19 mouse cellular contexts compared by ENCODE assay signal in the genomic region with DNA sequence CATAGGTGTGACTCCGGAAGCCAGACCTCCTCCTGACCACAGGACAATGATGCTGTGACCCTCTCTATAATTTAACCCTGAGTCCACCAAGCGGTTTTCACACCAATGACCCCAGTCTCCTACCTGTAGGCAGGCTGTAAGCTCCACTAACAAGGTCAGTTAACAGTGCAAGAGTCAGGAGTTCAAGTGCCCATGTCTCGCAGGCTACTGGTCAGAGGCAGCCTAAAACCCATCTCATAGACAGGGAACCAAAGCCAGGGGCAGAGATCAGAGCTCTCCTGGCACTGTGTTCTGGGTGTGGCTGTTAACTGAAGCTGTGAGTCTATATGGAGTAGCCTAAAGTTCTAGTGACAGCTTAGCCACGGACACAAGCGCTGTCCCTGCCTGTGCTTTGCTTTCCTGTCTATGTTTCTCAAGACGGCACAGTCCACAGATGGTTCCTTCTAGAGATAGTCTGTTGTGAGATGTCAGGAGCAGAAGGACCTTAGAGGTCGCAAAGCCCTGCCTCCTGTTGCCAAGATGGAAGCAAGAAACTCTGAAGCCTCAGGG. TPM values are rescaled to one million over a fixed set of nuclear protein-coding genes. Genes with fewer than 3 reads are reported as not detected.
DNase-seq lines count a peak whose midpoint lies in the region; ATAC-seq and TF ChIP-seq lines count a peak whose summit lies in the region.
"Had no signal": no experiment of that assay in that cellular context is flagged by ENCODE, and none has a peak within 500 bp of the region (broad histone marks: within the 10 kb centered on the region; RNA-seq: fewer than 3 reads in every experiment).

No protein-coding gene starts in this region.

- 0 out of 2 replicates have a peak, but pooled peaks have one; percentile 8 for ATAC-seq in intestine, embryonic 16.5 days
- no peak for ATAC-seq in intestine, embryonic 15.5 days
- 0 out of 2 replicates have a peak, but pooled peaks have one; percentile 4 for ATAC-seq in monocyte, adult 5-6 weeks (replicated peaks; ENCODE audit: insufficient number of reproducible peaks, low FRiP score, low TSS enrichment, poor library complexity, severe bottlenecking)

- no peak overlapping the region for H3K27ac ChIP-seq in intestine, embryonic 16.5 days (ENCODE audit: low read length)
- H3K27ac ChIP-seq in intestine, embryonic 15.5 days = no peak overlapping the region
- H3K27ac ChIP-seq in CH12.LX (ENCODE audit: insufficient read depth, low read depth) = peak overlapping the region; percentile 62
- no peak overlapping the region for H3K27ac ChIP-seq in thymus, adult 2 months (ENCODE audit: control insufficient read depth, insufficient read depth, low read length)
- H3K27ac ChIP-seq: embryonic facial prominence, embryonic 10.5 days; gastrocnemius, adult 2 months; heart, embryonic 15.5 days; hindbrain, embryonic 15.5 days; neural tube, embryonic 12.5 days had no signal

- DNase-seq in CH12.LX (ENCODE audit: extremely low read depth) (peak; percentile 38), liver (peak; percentile 46)
- no peak for DNase-seq in thymus, adult 2 months
- no peak for DNase-seq in kidney, adult 11 months
- no peak for DNase-seq in right cerebral cortex, adult 2 months (ENCODE audit: low spot score in 2 of 2)
- DNase-seq: cerebellum, adult 8-10 months; gastrocnemius, adult 2 months; left cerebral cortex, postnatal 4 days; retina, postnatal 1 day had no signal

- in situ Hi-C loops in CH12.LX (cut with MboI; ENCODE audit: low pct_ligation_motif_present, low pct_unique_long_range_greater_than_20kb, low sequenced_read_pairs) = no loop called here

- 74% methylated on average over 7 of the region's 7 CpGs for WGBS in intestine, embryonic 16.5 days
- WGBS in intestine, embryonic 15.5 days = 79% methylated on average over 7 of the region's 7 CpGs
- WGBS in thymus, adult 2 months = 43% methylated on average over 7 of the region's 7 CpGs

- H3K79me2 ChIP-seq in CH12.LX (replicated peaks; ENCODE audit: control insufficient read depth, extremely low read depth, insufficient read depth, poor library complexity, severe bottlenecking) = no peaks in the 10 kb centered on the region

- H3K9me3 ChIP-seq in intestine, embryonic 16.5 days (ENCODE audit: control insufficient read depth, low read length) = no peaks in the 10 kb centered on the region
- H3K9me3 ChIP-seq in intestine, embryonic 15.5 days = no peaks in the 10 kb centered on the region
- H3K9me3 ChIP-seq in CH12.LX (replicated peaks; ENCODE audit: low read length) = no peaks in the 10 kb centered on the region
- H3K9me3 ChIP-seq: embryonic facial prominence, embryonic 10.5 days; heart, embryonic 15.5 days; hindbrain, embryonic 15.5 days; megakaryocyte, embryonic 14.5 days; neural tube, embryonic 12.5 days had no signal

- H3K4me2 ChIP-seq in intestine, embryonic 16.5 days (ENCODE audit: low read depth, low read length) = no peak overlapping the region
- H3K4me2 ChIP-seq in intestine, embryonic 15.5 days (replicated peaks) = no peak overlapping the region
- no peak overlapping the region for H3K4me2 ChIP-seq in CH12.LX (ENCODE audit: insufficient read depth, low read depth, poor library complexity, severe bottlenecking)
- H3K4me2 ChIP-seq: heart, embryonic 15.5 days; hindbrain, embryonic 15.5 days; neural tube, embryonic 12.5 days had no signal

- TF ChIP-seq CTCF in CH12.LX (conservative IDR thresholded peaks at IDR 0.05 in 1 of 2, IDR thresholded peaks at IDR 0.05 in 1 of 2; ENCODE audit: low read depth in 2 of 2, low read length in 2 of 2) = no peak
- TF ChIP-seq CTCF in thymus, adult 2 months (IDR thresholded peaks at IDR 0.05; ENCODE audit: borderline replicate concordance, control insufficient read depth, extremely low read depth, insufficient read depth, low read length, poor library complexity) = no peak

- H3K36me3 ChIP-seq in intestine, embryonic 16.5 days (ENCODE audit: control insufficient read depth, insufficient read depth, low read length) = peaks cover 16% of the 10 kb centered on the region; the same call in 1 of the 2 replicates
- H3K36me3 ChIP-seq in intestine, embryonic 15.5 days = peaks cover 21% of the 10 kb centered on the region
- peaks cover 36 to 81% of the 10 kb centered on the region in 2 experiments for H3K36me3 ChIP-seq in CH12.LX (replicated peaks in 1 of 2; ENCODE audit: control insufficient read depth in 1 of 2, insufficient read depth in 1 of 2, low read length in 1 of 2)
- peaks cover 30% of the 10 kb centered on the region for H3K36me3 ChIP-seq in thymus, adult 2 months (ENCODE audit: control insufficient read depth, insufficient read depth, low read length)
- H3K36me3 ChIP-seq: hindbrain, embryonic 15.5 days had no signal

- no peaks in the 10 kb centered on the region for H3K27me3 ChIP-seq in intestine, embryonic 16.5 days (replicated peaks; ENCODE audit: control insufficient read depth, insufficient read depth, low read length)
- H3K27me3 ChIP-seq in intestine, embryonic 15.5 days (replicated peaks) = no peaks in the 10 kb centered on the region
- no peaks in the 10 kb centered on the region for H3K27me3 ChIP-seq in CH12.LX (replicated peaks)
- H3K27me3 ChIP-seq in thymus, adult 2 months (ENCODE audit: control insufficient read depth, insufficient read depth, low read length) = no peaks in the 10 kb centered on the region
- H3K27me3 ChIP-seq: heart, embryonic 15.5 days; hindbrain, embryonic 15.5 days; neural tube, embryonic 12.5 days had no signal

- no peak for TF ChIP-seq POLR2A in CH12.LX (IDR thresholded peaks at IDR 0.05; ENCODE audit: low read depth, low read length)
- no peak for TF ChIP-seq POLR2A in thymus, adult 2 months (IDR thresholded peaks at IDR 0.05; ENCODE audit: control insufficient read depth, extremely low read depth, insufficient read depth, low read length, poor library complexity)

- dilution Hi-C loops in CH12.LX (cut with MboI; ENCODE audit: extremely low pct_ligation_motif_present, extremely low pct_unique_long_range_greater_than_20kb, low sequenced_read_pairs) = no loop called here

- TF ChIP-seq RAD21 in CH12.LX (IDR thresholded peaks at IDR 0.05; ENCODE audit: low read depth, low read length) = no peak

- no peak for TF ChIP-seq EP300 in CH12.LX (IDR thresholded peaks at IDR 0.05; ENCODE audit: low read length)

- H3K9ac ChIP-seq in intestine, embryonic 16.5 days (ENCODE audit: low read depth, low read length) = no peak overlapping the region
- H3K9ac ChIP-seq in intestine, embryonic 15.5 days = no peak overlapping the region
- no peak overlapping the region for H3K9ac ChIP-seq in CH12.LX (ENCODE audit: insufficient read depth, low read depth)
- H3K9ac ChIP-seq: heart, embryonic 15.5 days; hindbrain, embryonic 15.5 days; neural tube, embryonic 12.5 days had no signal

- H3K4me3 ChIP-seq in intestine, embryonic 16.5 days (ENCODE audit: low read length) = no peak overlapping the region
- no peak overlapping the region for H3K4me3 ChIP-seq in intestine, embryonic 15.5 days (replicated peaks)
- H3K4me3 ChIP-seq in CH12.LX (replicated peaks in 1 of 3; ENCODE audit: low read depth in 2 of 3, low read length in 2 of 3, poor library complexity in 1 of 3) = no peak overlapping the region
- H3K4me3 ChIP-seq in thymus, adult 2 months (ENCODE audit: control insufficient read depth, insufficient read depth, low read length) = no peak overlapping the region
- H3K4me3 ChIP-seq: embryonic facial prominence, embryonic 10.5 days; gastrocnemius, adult 2 months; heart, embryonic 15.5 days; hindbrain, embryonic 15.5 days; megakaryocyte, embryonic 14.5 days; neural tube, embryonic 12.5 days had no signal

- H3K4me1 ChIP-seq in intestine, embryonic 16.5 days (ENCODE audit: control insufficient read depth, insufficient read depth, low read length) = peaks cover 7% of the 10 kb centered on the region; the same call in 1 of the 2 replicates
- no peaks in the 10 kb centered on the region for H3K4me1 ChIP-seq in intestine, embryonic 15.5 days (replicated peaks)
- peaks cover 19 to 92% of the 10 kb centered on the region in 2 experiments for H3K4me1 ChIP-seq in CH12.LX (ENCODE audit: control insufficient read depth in 1 of 2, insufficient read depth in 2 of 2)
- peaks cover 30% of the 10 kb centered on the region for H3K4me1 ChIP-seq in thymus, adult 2 months (replicated peaks; ENCODE audit: control insufficient read depth, insufficient read depth, low read length)
- H3K4me1 ChIP-seq: heart, embryonic 15.5 days; hindbrain, embryonic 15.5 days; neural tube, embryonic 12.5 days had no signal

RNA-seq across cellular contexts. Expression of gene Ucp2, which starts 9.3 kb away (rescaled TPM):
- 368 and 382 TPM in 2 replicates for polyA plus RNA-seq in intestine, embryonic 16.5 days (2015; fragmentation: Nextera tagmentation; extraction: Ambion mirVana)
- polyA plus RNA-seq in intestine, embryonic 15.5 days (2015; fragmentation: Nextera tagmentation; extraction: Ambion mirVana) = 272 and 287 TPM in 2 replicates
- total RNA-seq in CH12.LX (2012; rRNA removed) (94.0 and 131 TPM in 2 replicates), CH12.LX (2014; rRNA removed) (102 and 131 TPM in 2 replicates)
- 542 and 635 TPM in 2 replicates for polyA plus RNA-seq in CH12.LX (2012; ENCODE audit: insufficient read length, low read depth)
- total RNA-seq in monocyte, adult 5-6 weeks (2017) = 334 to 441 TPM (median 351 TPM) in 3 replicates
- 1,120 and 1,396 TPM in 2 replicates for polyA plus RNA-seq in thymus, adult 2 months (2012; rRNA removed)

RNA-seq across cellular contexts. Expression of gene Dnajb13, which starts 12.3 kb away (rescaled TPM):
- polyA plus RNA-seq in intestine, embryonic 16.5 days (2015; fragmentation: Nextera tagmentation; extraction: Ambion mirVana) = 0.48 and 0.50 TPM in 2 replicates
- 0.28 and 0.41 TPM in 2 replicates for polyA plus RNA-seq in intestine, embryonic 15.5 days (2015; fragmentation: Nextera tagmentation; extraction: Ambion mirVana)
- total RNA-seq in CH12.LX (2012; rRNA removed) = 11.8 and 15.6 TPM in 2 replicates
- total RNA-seq in CH12.LX (2014; rRNA removed) = 24.5 and 32.0 TPM in 2 replicates
- 13.9 and 17.8 TPM in 2 replicates for polyA plus RNA-seq in CH12.LX (2012; ENCODE audit: insufficient read length, low read depth)
- 1.7 to 3.6 TPM in 2 of 3 replicates, not detected in the other for total RNA-seq in monocyte, adult 5-6 weeks (2017)
- polyA plus RNA-seq in thymus, adult 2 months (2012; rRNA removed) = 2.2 and 3.0 TPM in 2 replicates
- total RNA-seq: gastrocnemius, adult 2 months had no signal

RNA-seq across cellular contexts. Expression of gene Ucp3, which starts 29.7 kb away (rescaled TPM):
- polyA plus RNA-seq in intestine, embryonic 16.5 days (2015; fragmentation: Nextera tagmentation; extraction: Ambion mirVana) = not detected in 2 replicates
- polyA plus RNA-seq in intestine, embryonic 15.5 days (2015; fragmentation: Nextera tagmentation; extraction: Ambion mirVana) = not detected in 2 replicates
- total RNA-seq in CH12.LX (2012; rRNA removed) (not detected in 2 replicates), CH12.LX (2014; rRNA removed) (not detected in 2 replicates)
- polyA plus RNA-seq in CH12.LX (2012; ENCODE audit: insufficient read length, low read depth) = 0.13 TPM in 1 of 2 replicates, not detected in the other
- total RNA-seq in monocyte, adult 5-6 weeks (2017) = 0.29 TPM in 1 of 3 replicates, not detected in the others
- polyA plus RNA-seq in thymus, adult 2 months (2012; rRNA removed) = 6.0 and 7.0 TPM in 2 replicates
- polyA plus RNA-seq: C2C12; forebrain, embryonic 11.5 days; hindbrain, embryonic 15.5 days; neural tube, embryonic 12.5 days had no signal

RNA-seq across cellular contexts. Expression of gene Coa4, which starts 34.4 kb away (rescaled TPM):
- 59.2 and 59.3 TPM in 2 replicates for polyA plus RNA-seq in intestine, embryonic 16.5 days (2015; fragmentation: Nextera tagmentation; extraction: Ambion mirVana)
- 40.8 and 49.3 TPM in 2 replicates for polyA plus RNA-seq in intestine, embryonic 15.5 days (2015; fragmentation: Nextera tagmentation; extraction: Ambion mirVana)
- total RNA-seq in CH12.LX (2012; rRNA removed) = 22.9 and 25.5 TPM in 2 replicates
- 20.3 and 24.1 TPM in 2 replicates for total RNA-seq in CH12.LX (2014; rRNA removed)
- 22.0 and 24.1 TPM in 2 replicates for polyA plus RNA-seq in CH12.LX (2012; ENCODE audit: insufficient read length, low read depth)
- total RNA-seq in monocyte, adult 5-6 weeks (2017) = 6.1 to 12.5 TPM (median 7.5 TPM) in 3 replicates
- polyA plus RNA-seq in thymus, adult 2 months (2012; rRNA removed) = 9.1 and 10.1 TPM in 2 replicates

Comparison
In these comparisons a context has a peak if more than half of its experiments do, and no peak if none do; other contexts are left out.
1. DNase-seq: peak in CH12.LX (single experiment) and liver (single experiment); none in thymus, adult 2 months (single experiment), kidney, adult 11 months (single experiment) and right cerebral cortex, adult 2 months (0 of 2).